Mouse (Mus musculus): Measurements from ENCODE around the gene Nfe2l2. TPM values are rescaled to one million over a fixed set of nuclear protein-coding genes. Genes with fewer than 3 reads are reported as not detected.
A peak's percentile ranks its signal among the peaks of the same experiment; 100 is the strongest.

Gene Nfe2l2
- 33.8 and 37.2 TPM in 2 replicates for polyA plus RNA-seq (2016; fragmentation: Nextera tagmentation; extraction: Ambion mirVana)

GRCm38 (mm10) chr2:75704234-75705161 lies at the start of gene Nfe2l2:
Gene Nfe2l2, minus strand, starts transcription at chr2:75704641.
- peaks cover 52% of the 10 kb centered on the region for H3K4me1 ChIP-seq
- DNase-seq (ENCODE audit: low spot score): peak; percentile 98
- WGBS: under 1% methylated on average over 58 of the region's 58 CpGs
- peak within 1 kb of the TSS; percentile 92 for H3K4me3 ChIP-seq
- no peaks in the 10 kb centered on the region for H3K36me3 ChIP-seq
- H3K9me3 ChIP-seq (replicated peaks): no peaks in the 10 kb centered on the region
- peak within 1 kb of the TSS; percentile 99 for H3K27ac ChIP-seq
- no peaks in the 10 kb centered on the region for H3K27me3 ChIP-seq (ENCODE audit: low read depth, poor library complexity, severe bottlenecking)

- Histone ChIP-seq H3K27me3 (ENCODE audit: low read depth, poor library complexity, severe bottlenecking) (no peaks in the 10 kb centered on the region), H3K36me3 (no peaks in the 10 kb centered on the region), H3K4me1 (peaks cover 17% of the 10 kb centered on the region), H3K4me3 (no peak overlapping the region), H3K27ac (no peak overlapping the region), H3K9me3 (replicated peaks) (no peaks in the 10 kb centered on the region)
- DNase-seq (ENCODE audit: low spot score): no peak
- 92% methylated on average over 22 of the region's 22 CpGs for WGBS
These were observed 48.1 kb upstream of the Nfe2l2 start for GRCm38 (mm10) chr2:75752306-75753175.

- Histone ChIP-seq H3K36me3 (no peaks in the 10 kb centered on the region), H3K27ac (no peak overlapping the region), H3K9me3 (replicated peaks) (no peaks in the 10 kb centered on the region), H3K4me3 (no peak overlapping the region), H3K4me1 (peaks cover 11% of the 10 kb centered on the region), H3K27me3 (ENCODE audit: low read depth, poor library complexity, severe bottlenecking) (no peaks in the 10 kb centered on the region)
- WGBS: 70% methylated on average over 6 of the region's 6 CpGs
- DNase-seq (ENCODE audit: low spot score): no peak
These were observed 47.5 kb upstream of the Nfe2l2 start for GRCm38 (mm10) chr2:75751896-75752295.

- H3K36me3 ChIP-seq: no peaks in the 10 kb centered on the region
- H3K4me3 ChIP-seq: no peak overlapping the region
- no peak for DNase-seq (ENCODE audit: low spot score)
- no peaks in the 10 kb centered on the region for H3K27me3 ChIP-seq (ENCODE audit: low read depth, poor library complexity, severe bottlenecking)
- no peaks in the 10 kb centered on the region for H3K9me3 ChIP-seq (replicated peaks)
- H3K4me1 ChIP-seq: peaks cover 3% of the 10 kb centered on the region
- WGBS: 95% methylated on average over 10 of the region's 10 CpGs
- H3K27ac ChIP-seq: no peak overlapping the region
These were observed 46.4 kb upstream of the Nfe2l2 start for GRCm38 (mm10) chr2:75750869-75751268.

DNA sequence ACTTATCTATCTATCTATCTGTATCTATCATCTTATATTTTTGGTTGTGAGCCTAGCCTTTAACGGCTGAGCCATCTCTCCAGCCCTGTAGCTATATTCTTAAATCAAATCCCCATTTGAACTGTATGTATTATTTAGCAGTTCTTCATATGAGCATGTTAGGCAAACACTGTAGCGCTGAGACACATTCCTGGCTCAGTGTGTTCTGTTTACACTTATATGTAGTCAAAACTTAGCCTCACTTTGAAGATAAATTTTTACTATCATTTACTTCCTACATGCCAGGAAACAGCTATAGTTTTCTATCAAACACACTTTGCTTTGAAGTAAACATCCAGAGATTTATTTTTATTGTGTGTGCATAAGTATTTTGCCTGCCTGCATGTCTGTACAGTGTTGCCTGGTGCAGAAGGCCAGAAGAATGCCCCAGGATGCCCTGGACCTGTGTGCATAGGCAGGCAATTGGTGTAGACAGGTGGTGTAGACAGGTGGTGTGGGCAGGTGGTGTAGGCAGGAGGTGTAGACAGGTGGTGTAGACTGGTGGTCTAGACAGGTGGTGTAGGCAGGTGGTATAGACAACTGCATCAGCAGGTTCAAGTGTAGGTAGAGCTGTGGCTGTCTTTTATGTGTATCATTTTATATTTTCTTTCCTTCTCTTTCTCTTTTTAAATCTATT lies 45.7 kb upstream of the Nfe2l2 start:
- H3K4me1 ChIP-seq: 0 out of 2 replicates have a peak, but pooled peaks cover 3% of the 10 kb centered on the region
- 94% methylated on average over 2 of the region's 2 CpGs for WGBS
- no peaks in the 10 kb centered on the region for H3K36me3 ChIP-seq
- DNase-seq (ENCODE audit: low spot score): no peak
- H3K27ac ChIP-seq: no peak overlapping the region
- H3K4me3 ChIP-seq: no peak overlapping the region
- no peaks in the 10 kb centered on the region for H3K27me3 ChIP-seq (ENCODE audit: low read depth, poor library complexity, severe bottlenecking)
- H3K9me3 ChIP-seq (replicated peaks): no peaks in the 10 kb centered on the region

DNA sequence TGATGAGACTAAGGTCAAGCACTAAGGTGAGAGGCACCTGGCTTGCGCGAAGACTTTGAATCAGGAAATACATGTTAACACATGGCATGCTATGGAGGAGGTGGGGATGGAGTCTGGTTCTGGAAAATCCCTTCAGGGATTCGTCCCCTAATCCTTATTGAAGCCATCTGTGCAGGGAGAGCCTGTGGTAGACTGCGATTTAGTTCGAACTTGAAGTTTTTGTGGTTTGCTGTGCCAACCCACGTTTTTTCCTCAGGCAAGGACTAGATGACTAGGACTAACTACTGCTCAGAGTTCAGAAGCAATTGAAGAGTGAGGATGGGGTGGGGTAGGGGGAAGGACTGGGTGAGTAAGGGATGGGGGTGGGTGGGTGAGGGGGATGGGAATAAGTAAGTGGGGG lies 44.4 kb upstream of the Nfe2l2 start:
- H3K4me3 ChIP-seq: no peak overlapping the region
- H3K9me3 ChIP-seq (replicated peaks): no peaks in the 10 kb centered on the region
- WGBS: 87% methylated on average over 6 of the region's 6 CpGs
- H3K36me3 ChIP-seq: no peaks in the 10 kb centered on the region
- H3K4me1 ChIP-seq: 0 out of 2 replicates have a peak, but pooled peaks cover 3% of the 10 kb centered on the region
- no peak overlapping the region for H3K27ac ChIP-seq
- H3K27me3 ChIP-seq (ENCODE audit: low read depth, poor library complexity, severe bottlenecking): no peaks in the 10 kb centered on the region
- DNase-seq (ENCODE audit: low spot score): no peak

DNA sequence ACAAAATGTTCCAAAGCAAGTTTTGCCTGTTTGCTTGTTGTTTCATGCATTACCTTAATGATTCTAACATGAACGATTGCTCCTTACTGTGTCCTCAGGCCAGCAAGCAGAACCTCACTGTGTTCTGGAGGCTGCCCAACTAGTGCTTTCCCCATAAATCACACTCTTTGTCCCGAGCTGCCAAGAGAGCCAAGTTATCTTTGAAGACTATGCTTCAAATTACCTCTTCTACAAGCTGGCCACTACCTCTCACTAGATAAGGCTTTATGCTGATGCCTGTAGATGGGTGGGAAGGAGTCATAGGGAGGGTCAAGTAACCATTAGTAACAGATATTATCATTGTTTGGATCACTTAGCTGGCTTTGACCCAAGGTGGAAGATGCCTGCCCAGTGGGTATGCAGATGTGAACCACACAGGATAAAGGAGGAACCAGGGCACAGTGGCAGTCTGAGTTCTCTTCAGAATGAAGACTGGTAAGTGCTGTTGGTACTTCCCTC lies 32.6 kb upstream of the Nfe2l2 start:
- DNase-seq (ENCODE audit: low spot score): no peak
- H3K4me1 ChIP-seq: no peaks in the 10 kb centered on the region
- H3K36me3 ChIP-seq: no peaks in the 10 kb centered on the region
- H3K27ac ChIP-seq: no peak overlapping the region
- 62% methylated on average over 2 of the region's 2 CpGs for WGBS
- no peaks in the 10 kb centered on the region for H3K9me3 ChIP-seq (replicated peaks)
- no peak overlapping the region for H3K4me3 ChIP-seq
- no peaks in the 10 kb centered on the region for H3K27me3 ChIP-seq (ENCODE audit: low read depth, poor library complexity, severe bottlenecking)

DNA sequence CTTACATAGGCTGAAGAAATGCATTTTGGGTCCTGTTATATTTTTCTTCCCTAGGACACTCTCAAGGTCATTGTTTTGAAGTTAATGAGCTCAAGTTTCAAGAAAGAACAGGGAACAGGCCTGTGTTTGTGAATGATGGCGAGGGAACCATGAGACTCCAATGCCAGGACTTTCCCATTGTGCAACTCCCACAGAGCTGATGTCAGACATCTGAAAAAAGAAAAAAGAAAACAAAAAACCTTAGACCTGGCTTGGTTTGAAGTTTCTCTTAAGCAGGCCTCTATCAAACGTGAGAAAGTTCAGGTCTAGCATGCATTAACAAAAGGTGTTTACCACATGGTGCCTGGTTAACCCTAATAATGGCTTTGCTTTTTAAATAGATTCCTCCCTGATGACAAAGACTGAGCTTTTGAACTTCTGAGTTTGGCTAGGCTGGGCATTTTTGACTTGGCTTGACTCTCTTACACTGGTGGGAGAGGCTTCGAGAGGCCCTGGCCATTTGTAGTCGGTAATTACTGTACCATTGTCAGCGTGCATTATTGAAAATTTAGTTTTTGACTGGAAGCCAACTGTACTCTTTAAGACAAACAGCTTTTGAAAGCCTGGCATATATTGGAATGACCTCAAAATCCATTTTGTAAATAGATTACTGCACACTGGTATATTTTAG lies 29.9 kb upstream of the Nfe2l2 start:
- no peak overlapping the region for H3K27ac ChIP-seq
- H3K4me3 ChIP-seq: no peak overlapping the region
- no peaks in the 10 kb centered on the region for H3K4me1 ChIP-seq
- H3K27me3 ChIP-seq (ENCODE audit: low read depth, poor library complexity, severe bottlenecking): no peaks in the 10 kb centered on the region
- no peaks in the 10 kb centered on the region for H3K36me3 ChIP-seq
- H3K9me3 ChIP-seq (replicated peaks): no peaks in the 10 kb centered on the region
- no peak for DNase-seq (ENCODE audit: low spot score)
- 84% methylated on average over 5 of the region's 5 CpGs for WGBS

GRCm38 (mm10) chr2:75733177-75733576 lies 28.7 kb upstream of the Nfe2l2 start:
- Histone ChIP-seq H3K36me3 (no peaks in the 10 kb centered on the region), H3K27me3 (ENCODE audit: low read depth, poor library complexity, severe bottlenecking) (no peaks in the 10 kb centered on the region), H3K9me3 (replicated peaks) (no peaks in the 10 kb centered on the region), H3K27ac (no peak overlapping the region), H3K4me1 (no peaks in the 10 kb centered on the region), H3K4me3 (no peak overlapping the region)
- 93% methylated on average over 7 of the region's 7 CpGs for WGBS
- no peak for DNase-seq (ENCODE audit: low spot score)

- H3K36me3 ChIP-seq: no peaks in the 10 kb centered on the region
- no peak overlapping the region for H3K27ac ChIP-seq
- no peaks in the 10 kb centered on the region for H3K27me3 ChIP-seq (ENCODE audit: low read depth, poor library complexity, severe bottlenecking)
- WGBS: 65% methylated on average over 2 of the region's 2 CpGs
- no peak for DNase-seq (ENCODE audit: low spot score)
- no peaks in the 10 kb centered on the region for H3K4me1 ChIP-seq
- no peak overlapping the region for H3K4me3 ChIP-seq
- no peaks in the 10 kb centered on the region for H3K9me3 ChIP-seq (replicated peaks)
These were observed 27.5 kb upstream of the Nfe2l2 start for GRCm38 (mm10) chr2:75731929-75732328.

- H3K27ac ChIP-seq: no peak overlapping the region
- no peaks in the 10 kb centered on the region for H3K4me1 ChIP-seq
- no peak overlapping the region for H3K4me3 ChIP-seq
- no peaks in the 10 kb centered on the region for H3K27me3 ChIP-seq (ENCODE audit: low read depth, poor library complexity, severe bottlenecking)
- H3K9me3 ChIP-seq (replicated peaks): no peaks in the 10 kb centered on the region
- WGBS: 81% methylated on average over 5 of the region's 5 CpGs
- H3K36me3 ChIP-seq: no peaks in the 10 kb centered on the region
- no peak for DNase-seq (ENCODE audit: low spot score)
These were observed 26.8 kb upstream of the Nfe2l2 start for GRCm38 (mm10) chr2:75731233-75731651.

GRCm38 (mm10) chr2:75730052-75730451 lies 25.6 kb upstream of the Nfe2l2 start:
- H3K9me3 ChIP-seq (replicated peaks): no peaks in the 10 kb centered on the region
- no peaks in the 10 kb centered on the region for H3K27me3 ChIP-seq (ENCODE audit: low read depth, poor library complexity, severe bottlenecking)
- 90% methylated on average over 10 of the region's 10 CpGs for WGBS
- H3K36me3 ChIP-seq: no peaks in the 10 kb centered on the region
- H3K4me1 ChIP-seq: no peaks in the 10 kb centered on the region
- H3K4me3 ChIP-seq: no peak overlapping the region
- no peak for DNase-seq (ENCODE audit: low spot score)
- H3K27ac ChIP-seq: no peak overlapping the region

Data from limb, embryonic 10.5 days (tissue).